Mouse (Mus musculus) neural tube, embryonic 14.5 days (tissue): ENCODE results near the gene Psmb3. TPM values are rescaled to one million over a fixed set of nuclear protein-coding genes. Genes with fewer than 3 reads are reported as not detected.

Experiments used
- ATAC-seq: fragments of 200-750 bp; cut with Nextera tagmentation; 2 replicates; pipeline ENCODE4 v1.8.0; 2017; ENCODE audit warnings: low read depth, mild to moderate bottlenecking, moderate TSS enrichment, moderate library complexity
- H3K27ac ChIP-seq: fragments of 300-500 bp; sonication (generic); 2 replicates; pipeline ENCODE4 v1.5.1; 2014; ENCODE audit warnings: low read depth, mild to moderate bottlenecking, control low read depth, low read length, moderate library complexity, mixed read lengths
- H3K27me3 ChIP-seq: fragments of 300-500 bp; sonication (generic); 2 replicates; pipeline ENCODE4 v1.6.1; 2014; ENCODE audit warnings: low read length; ENCODE audit not compliant: control insufficient read depth, insufficient read depth
- H3K36me3 ChIP-seq: fragments of 300-500 bp; sonication (generic); 2 replicates; pipeline ENCODE4 v1.6.1; 2014; ENCODE audit warnings: low read length, mixed read lengths; ENCODE audit not compliant: control insufficient read depth, insufficient read depth
- H3K4me1 ChIP-seq: fragments of 300-500 bp; sonication (generic); 2 replicates; pipeline ENCODE4 v1.6.1; 2014; ENCODE audit warnings: low read length; ENCODE audit not compliant: control insufficient read depth, insufficient read depth
- H3K4me2 ChIP-seq: fragments of 300-500 bp; sonication (generic); 2 replicates; pipeline ENCODE4 v1.6.1; 2014; ENCODE audit warnings: mild to moderate bottlenecking, low read depth, low read length, control low read depth
- H3K4me3 ChIP-seq: fragments of 300-500 bp; sonication (generic); 2 replicates; pipeline ENCODE4 v1.5.1; 2014; ENCODE audit warnings: low read depth, low read length, control low read depth, mixed read lengths
- H3K9ac ChIP-seq: fragments of 300-500 bp; sonication (generic); replicated peaks from 2 replicates; pipeline ENCODE4 v1.6.1; 2014; ENCODE audit warnings: low read depth, mild to moderate bottlenecking, control low read depth, low read length, mixed read lengths
- H3K9me3 ChIP-seq: fragments of 300-500 bp; sonication (generic); 2 replicates; pipeline ENCODE4 v1.6.1; 2016; ENCODE audit warnings: low read length; ENCODE audit not compliant: control insufficient read depth
- WGBS: fragments of 180-500 bp; shearing (Covaris S2); extraction: QIAGEN DNeasy Blood & Tissue Kit; methylation state at CpG from one replicate; pipeline ENCODE4 v1.1.7; 2014; 5-methylcytosine and 5-hydroxymethylcytosine counted together
- polyA plus RNA-seq: library from polyadenylated mRNA; unstranded; fragments of >200 nt; fragmentation: Nextera tagmentation; extraction: Ambion mirVana; gene quantifications from 2 replicates; pipeline ENCODE4 v1.2.1, GENCODE M21; 2014

The Psmb3 gene
- polyA plus RNA-seq, 1 experiment from 2014 or later = 465 TPM

GRCm38 (mm10) chr11:97686322-97686908, 16.8 kb upstream of the Psmb3 start:
- Histone ChIP-seq H3K4me3 (peak overlapping the region; percentile 33; the same call in 1 of the 2 replicates), H3K9ac (peak overlapping the region; percentile 60; the same call in 1 of the 2 replicates), H3K4me2 (peak overlapping the region; percentile 85), H3K36me3 (peaks cover 34% of the 10 kb centered on the region), H3K4me1 (peaks cover 10% of the 10 kb centered on the region; the same call in 1 of the 2 replicates), H3K27ac (no peak overlapping the region), H3K9me3 (no peaks in the 10 kb centered on the region), H3K27me3 (no peaks in the 10 kb centered on the region)
- 73% methylated on average over 11 of the region's 11 CpGs for WGBS
- no peak for ATAC-seq

GRCm38 (mm10) chr11:97687061-97687460, 16.1 kb upstream of the Psmb3 start:
- peaks cover 10% of the 10 kb centered on the region; the same call in 1 of the 2 replicates for H3K4me1 ChIP-seq
- peaks cover 34% of the 10 kb centered on the region for H3K36me3 ChIP-seq
- no peak for ATAC-seq
- WGBS = 67% methylated on average over 3 of the region's 3 CpGs
- H3K4me3 ChIP-seq = no peak overlapping the region
- no peak overlapping the region for H3K9ac ChIP-seq
- H3K4me2 ChIP-seq = no peak overlapping the region
- H3K9me3 ChIP-seq = no peaks in the 10 kb centered on the region
- no peaks in the 10 kb centered on the region for H3K27me3 ChIP-seq
- H3K27ac ChIP-seq = no peak overlapping the region

- Histone ChIP-seq H3K36me3 (peaks cover 40% of the 10 kb centered on the region), H3K4me1 (peaks cover 18% of the 10 kb centered on the region), H3K27me3 (no peaks in the 10 kb centered on the region), H3K27ac (no peak overlapping the region), H3K4me2 (no peak overlapping the region), H3K9me3 (no peaks in the 10 kb centered on the region), H3K4me3 (no peak overlapping the region), H3K9ac (no peak overlapping the region)
- no peak for ATAC-seq
- 27% methylated on average over 10 of the region's 10 CpGs for WGBS
Measured at GRCm38 (mm10) chr11:97689861-97690260, 13.3 kb upstream of the Psmb3 start.

- peak overlapping the region; percentile 62 for H3K27ac ChIP-seq
- H3K27me3 ChIP-seq = no peaks in the 10 kb centered on the region
- no peak for ATAC-seq
- H3K4me3 ChIP-seq = no peak overlapping the region
- 72% methylated on average over 4 of the region's 4 CpGs for WGBS
- peaks cover 30% of the 10 kb centered on the region for H3K36me3 ChIP-seq
- H3K9me3 ChIP-seq = no peaks in the 10 kb centered on the region
- H3K4me1 ChIP-seq = peaks cover 39% of the 10 kb centered on the region
- H3K9ac ChIP-seq = no peak overlapping the region
- H3K4me2 ChIP-seq = peak overlapping the region; percentile 21; the same call in 1 of the 2 replicates
Measured at GRCm38 (mm10) chr11:97694435-97694834, 8.8 kb upstream of the Psmb3 start.

- H3K4me1 ChIP-seq = peaks cover 39% of the 10 kb centered on the region
- ATAC-seq = peak; percentile 7; the same call in 1 of the 2 replicates
Measured at GRCm38 (mm10) chr11:97694921-97695711, 8.1 kb upstream of the Psmb3 start.

GRCm38 (mm10) chr11:97695712-97696401, 7.3 kb upstream of the Psmb3 start:
- Histone ChIP-seq H3K4me1 (peaks cover 39% of the 10 kb centered on the region), H3K9ac (no peak overlapping the region; the same call in 1 of the 2 replicates), H3K27ac (peak overlapping the region; percentile 56), H3K4me2 (peak overlapping the region; percentile 21), H3K4me3 (peak overlapping the region; percentile 4; the same call in 1 of the 2 replicates), H3K27me3 (no peaks in the 10 kb centered on the region), H3K9me3 (no peaks in the 10 kb centered on the region), H3K36me3 (peaks cover 18% of the 10 kb centered on the region)
- 31% methylated on average over 9 of the region's 9 CpGs for WGBS
- no peak for ATAC-seq

More at GRCm38 (mm10) chr11:97694921-97695711, 8.1 kb upstream of the Psmb3 start:
- 53% methylated on average over 17 of the region's 17 CpGs for WGBS
- H3K9ac ChIP-seq = no peak overlapping the region
- peaks cover 23% of the 10 kb centered on the region for H3K36me3 ChIP-seq
- no peaks in the 10 kb centered on the region for H3K27me3 ChIP-seq
- H3K9me3 ChIP-seq = no peaks in the 10 kb centered on the region
- H3K4me2 ChIP-seq = peak overlapping the region; percentile 21
- peak overlapping the region; percentile 4; the same call in 1 of the 2 replicates for H3K4me3 ChIP-seq
- peak overlapping the region; percentile 62 for H3K27ac ChIP-seq

- 71% methylated on average over 8 of the region's 8 CpGs for WGBS
- Histone ChIP-seq H3K4me2 (no peak overlapping the region), H3K27me3 (no peaks in the 10 kb centered on the region), H3K9me3 (no peaks in the 10 kb centered on the region), H3K4me3 (no peak overlapping the region), H3K4me1 (peaks cover 46% of the 10 kb centered on the region), H3K36me3 (peaks cover 10% of the 10 kb centered on the region), H3K27ac (no peak overlapping the region), H3K9ac (no peak overlapping the region)
- ATAC-seq = no peak
Measured at GRCm38 (mm10) chr11:97696669-97697068, 6.5 kb upstream of the Psmb3 start.

- Histone ChIP-seq H3K4me3 (peak overlapping the region; percentile 86), H3K4me2 (peak overlapping the region; percentile 88), H3K9me3 (no peaks in the 10 kb centered on the region), H3K36me3 (peaks cover 3% of the 10 kb centered on the region; the same call in 1 of the 2 replicates), H3K9ac (peak overlapping the region; percentile 85), H3K4me1 (peaks cover 50% of the 10 kb centered on the region), H3K27me3 (no peaks in the 10 kb centered on the region), H3K27ac (peak overlapping the region; percentile 88; the same call in 1 of the 2 replicates)
- ATAC-seq = no peak
- 55% methylated on average over 11 of the region's 11 CpGs for WGBS
Measured at GRCm38 (mm10) chr11:97697199-97697890, 5.9 kb upstream of the Psmb3 start.
